Mouse (Mus musculus) bone marrow macrophage, adult 2 months (primary cell): ENCODE results near the gene Ern1.

Source experiments
- CTCF ChIP-seq: IDR thresholded peaks from 2 replicates; pipeline ENCODE4 v1.5.1; 2012; ENCODE audit warnings: low read depth, mild to moderate bottlenecking, low read length, moderate library complexity
- POLR2A ChIP-seq: IDR thresholded peaks from 2 replicates; pipeline ENCODE4 v1.6.1; 2012; ENCODE audit warnings: mild to moderate bottlenecking, low read depth, low read length, borderline replicate concordance

DNA sequence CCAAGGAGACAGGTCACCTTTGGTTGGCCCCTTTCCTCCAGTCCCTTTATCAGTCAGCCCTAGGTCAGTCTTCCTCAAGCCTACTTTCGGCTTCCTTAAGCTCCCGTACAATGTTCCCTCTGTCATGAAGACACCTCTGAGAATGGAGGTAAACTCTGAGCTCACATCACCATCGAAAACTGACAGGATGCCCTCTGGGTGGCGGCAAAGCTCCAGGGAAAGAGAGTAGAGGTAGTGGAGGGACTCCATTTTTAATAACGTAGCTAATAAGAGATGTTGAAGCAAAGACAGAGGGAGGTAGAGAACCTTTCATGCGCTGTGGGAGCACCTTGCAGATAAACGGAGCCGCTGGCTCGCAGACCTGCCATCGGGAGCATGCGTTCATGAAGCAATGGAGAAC, 106.6 kb downstream of the Ern1 start:
- no peak for TF ChIP-seq POLR2A
- no peak for TF ChIP-seq CTCF
